Mouse (Mus musculus) testis, adult 10 weeks (tissue): ENCODE measurements around the gene Ubtfl1. TPM values are rescaled to one million over a fixed set of nuclear protein-coding genes. Genes with fewer than 3 reads are reported as not detected.

Experiments
- polyA plus RNA-seq: library from polyadenylated mRNA; stranded (reverse); fragments of 350-450 nt; fragmentation: Illumina TruSeq; extraction: RNeasy Lipid Tissue Mini Kit (QIAGEN cat#74804); gene quantifications from one replicate; pipeline ENCODE4 v1.2.3, GENCODE M21; 2014; ENCODE audit warnings: low read depth, low replicate concordance

The Ubtfl1 gene
- 1.2 TPM for polyA plus RNA-seq

DNA sequence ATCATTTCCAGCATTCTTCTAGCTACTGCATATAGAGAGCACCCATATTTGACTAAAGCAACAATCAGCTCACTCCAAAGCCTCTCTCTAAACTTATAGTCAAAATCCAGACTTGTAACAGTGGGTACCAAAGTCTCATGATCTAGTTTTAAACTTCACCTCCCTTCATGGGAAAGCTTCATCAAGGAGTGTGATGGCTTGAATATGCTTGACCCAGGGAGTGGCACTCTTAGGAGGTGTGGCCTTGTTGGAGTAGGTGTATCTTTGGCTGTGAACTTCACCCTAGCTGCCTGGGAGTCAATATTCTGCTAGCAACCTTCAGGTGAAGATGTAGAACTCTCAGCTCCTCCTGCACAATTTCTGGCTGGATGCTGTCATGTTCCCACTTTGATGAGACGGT is at the start of gene Ubtfl1:
Ubtfl1 (plus strand) TSS at position 301 of the 400 bp plus-strand sequence.

DNA sequence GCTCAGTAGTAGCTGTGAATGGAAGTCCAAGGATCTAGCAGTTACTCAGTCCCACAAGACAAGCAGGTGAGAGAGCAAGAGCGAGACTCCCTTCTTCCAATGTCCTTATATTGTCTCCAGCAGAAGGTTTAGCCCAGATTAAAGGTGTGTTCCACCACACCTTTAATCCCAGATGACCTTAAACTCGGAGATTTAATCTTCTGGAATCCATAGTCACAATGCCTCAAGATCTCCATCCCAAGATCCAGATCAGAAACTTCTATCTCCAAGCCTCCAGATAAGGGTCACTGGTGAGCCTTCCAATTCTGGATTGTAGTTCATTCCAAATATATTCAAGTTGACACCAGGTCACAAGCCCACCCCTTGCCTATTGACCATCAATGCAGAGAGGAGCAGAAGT is 1.3 kb upstream of the Ubtfl1 start, which contains the start of gene Naalad2:
Naalad2 (minus strand) TSS at position 101 of the 400 bp plus-strand sequence.

DNA sequence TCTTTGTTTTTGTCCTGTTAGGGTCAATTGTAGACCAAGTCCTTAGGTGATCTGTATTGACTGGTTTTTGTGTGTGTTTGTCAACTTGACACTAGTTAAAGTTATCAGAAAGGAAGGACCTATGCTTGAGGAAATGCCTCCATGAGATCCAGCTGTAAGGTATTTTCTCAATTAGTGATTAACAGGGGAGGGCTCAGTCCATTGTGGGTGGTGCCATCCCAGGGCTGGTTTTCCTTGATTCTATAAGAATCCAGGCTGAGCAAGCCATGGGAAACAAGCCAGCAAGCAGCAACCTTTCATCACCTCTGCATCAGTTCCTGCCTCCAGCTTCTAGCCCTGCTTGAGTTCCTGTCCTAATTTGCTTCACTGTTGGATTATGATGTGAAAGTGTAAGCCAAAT is 26.1 kb downstream of the Ubtfl1 start, which contains the start of gene Mbd3l2:
Mbd3l2 (plus strand) TSS at position 301 of the 400 bp plus-strand sequence.

Other genes with a start within 250 kb of the Ubtfl1 start
- 52.2 TPM for gene Chordc1, start 112.3 kb upstream of the Ubtfl1 start, polyA plus RNA-seq
- 39.3 TPM for gene Naalad2, start 1.4 kb upstream of the Ubtfl1 start, polyA plus RNA-seq
- gene Mbd3l2, start 26.2 kb downstream of the Ubtfl1 start, polyA plus RNA-seq: not detected
- gene Zfp558, start 73.8 kb downstream of the Ubtfl1 start, polyA plus RNA-seq: 104 TPM
- 345 TPM for gene Mbd3l1, start 73.9 kb downstream of the Ubtfl1 start, polyA plus RNA-seq